Mouse (Mus musculus): ENCODE results near the gene Ilf3.

DNA sequence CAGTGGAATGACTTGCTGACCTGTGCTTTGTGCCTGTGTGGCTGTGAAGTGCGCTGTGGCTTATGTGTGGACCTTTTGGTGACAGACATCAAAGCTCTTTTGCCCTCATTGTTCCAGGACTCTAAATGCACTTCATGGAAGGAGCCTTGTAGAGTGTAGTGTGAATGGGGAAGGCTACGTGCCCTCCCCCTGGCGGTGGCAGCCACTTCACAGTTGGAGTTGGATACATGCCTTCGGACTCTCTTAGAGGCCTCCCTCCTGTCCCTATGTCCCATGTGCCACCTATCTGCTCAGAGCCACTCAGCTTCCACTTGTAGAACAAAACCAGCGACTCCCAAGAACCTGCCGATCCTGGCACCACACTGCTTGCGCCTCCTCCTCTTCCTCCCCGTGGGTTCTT lies 66.1 kb downstream of the Ilf3 start:
- TF ChIP-seq CTCF (IDR thresholded peaks at IDR 0.05; ENCODE audit: borderline replicate concordance, insufficient read depth, low read depth, low read length) (peak; percentile 52; the same call in 1 of the 2 replicates), POLR2A (IDR thresholded peaks at IDR 0.05; ENCODE audit: borderline replicate concordance, insufficient read depth, low read length) (no peak)
